Mouse (Mus musculus) heart, adult 2 months (tissue): Measurements from ENCODE around the gene Ano10. TPM values are rescaled to one million over a fixed set of nuclear protein-coding genes. Genes with fewer than 3 reads are reported as not detected.

Experiments used
- DNase-seq, 2 experiments: peaks; one replicate each; pipeline ENCODE4 v3.0.0; 2021
- H3K27ac ChIP-seq: fragments of 200-600 bp; 2 replicates; pipeline ENCODE4 v1.8.1; 2022
- H3K27me3 ChIP-seq: fragments of 200-500 bp; 2 replicates; pipeline ENCODE4 v1.6.1; 2012; ENCODE audit warnings: mild to moderate bottlenecking, low read length, inconsistent platforms, mixed read lengths; ENCODE audit not compliant: control insufficient read depth, insufficient read depth
- H3K36me3 ChIP-seq: fragments of 200-500 bp; 2 replicates; pipeline ENCODE4 v1.6.1; 2012; ENCODE audit warnings: low read length, inconsistent platforms; ENCODE audit not compliant: control insufficient read depth, insufficient read depth
- H3K4me1 ChIP-seq: fragments of 200-500 bp; 2 replicates; pipeline ENCODE4 v1.6.1; 2011; ENCODE audit warnings: low read length; ENCODE audit not compliant: control insufficient read depth, insufficient read depth
- H3K4me3 ChIP-seq: fragments of 200-600 bp; 2 replicates; pipeline ENCODE4 v1.8.1; 2022
- H3K79me2 ChIP-seq: fragments of 200-500 bp; replicated peaks from 2 replicates; pipeline ENCODE4 v1.6.1; 2012; ENCODE audit warnings: mild to moderate bottlenecking, inconsistent platforms, low read length, moderate library complexity, mixed read lengths; ENCODE audit not compliant: control insufficient read depth, insufficient read depth
- H3K9ac ChIP-seq: fragments of 200-500 bp; 2 replicates; pipeline ENCODE4 v1.6.1; 2012; ENCODE audit warnings: low read depth, mild to moderate bottlenecking, control low read depth, inconsistent platforms, low read length, mixed read lengths
- CTCF ChIP-seq: fragments of 200-600 bp; IDR thresholded peaks from 2 replicates; pipeline ENCODE4 v1.8.1; 2022; ENCODE audit warnings: antibody characterized with exemption, mild to moderate bottlenecking, moderate library complexity
- EP300 ChIP-seq: fragments of 200-500 bp; IDR thresholded peaks from 2 replicates; pipeline ENCODE4 v1.6.1; 2011; ENCODE audit warnings: low read depth, low read length, control low read depth; ENCODE audit not compliant: insufficient read depth
- POLR2A ChIP-seq: fragments of 200-500 bp; IDR thresholded peaks from 2 replicates; pipeline ENCODE4 v1.6.1; 2011; ENCODE audit warnings: mild to moderate bottlenecking, low read depth, low read length, control low read depth; ENCODE audit not compliant: insufficient read depth
- WGBS: fragments of 180-500 bp; shearing (Covaris S2); methylation state at CpG from one replicate; pipeline ENCODE4 v1.1.7; 2018; 5-methylcytosine and 5-hydroxymethylcytosine counted together
- intact Hi-C: fragments of 180-260 bp; cut with DNase I; formaldehyde crosslinking; loops from one replicate; pipeline ENCODE4 v1.15.1; 2025
- polyA plus RNA-seq: library from polyadenylated mRNA; depleted of rRNA; stranded (reverse); fragments of >200 nt; gene quantifications from 2 replicates; pipeline ENCODE4 v1.2.3, GENCODE M21; 2012
- total RNA-seq, 2 experiments: library from RNA; stranded (reverse); gene quantifications; 2 replicates each; pipeline ENCODE4 v1.2.3; 2021

The Ano10 gene
- total and polyA plus RNA-seq, 3 experiments, result 167 to 214 (median 180) TPM

DNA sequence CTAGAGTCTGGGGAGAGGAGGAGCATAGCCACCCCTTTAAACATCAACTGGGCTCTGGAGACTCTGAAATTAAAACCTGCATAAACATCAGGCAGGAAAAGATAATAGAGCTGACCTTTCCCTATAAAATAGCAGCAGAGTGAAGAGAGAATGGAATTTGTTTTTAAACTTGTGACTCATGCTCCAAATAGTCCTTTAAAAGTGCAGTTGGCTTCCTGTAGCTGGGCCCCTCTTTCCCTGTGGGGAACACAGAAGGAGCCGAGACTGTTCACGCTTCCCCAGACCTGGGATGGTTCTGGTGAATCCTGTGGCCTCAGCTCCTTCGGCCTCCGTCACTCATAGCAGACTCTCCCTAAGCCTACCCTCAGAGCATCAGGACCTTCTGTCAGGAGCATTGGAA is 115.8 kb downstream of the Ano10 start:
- intact Hi-C loops, result no loop called here
- no peaks in the 10 kb centered on the region for H3K79me2 ChIP-seq
- no peak overlapping the region for H3K4me3 ChIP-seq
- WGBS, result 34% methylated on average over 4 of the region's 4 CpGs
- no peak overlapping the region for H3K9ac ChIP-seq
- no peak for DNase-seq
- H3K4me1 ChIP-seq, result peaks cover 36% of the 10 kb centered on the region
- TF ChIP-seq EP300 (no peak), POLR2A (no peak), CTCF (no peak)
- H3K36me3 ChIP-seq, result no peaks in the 10 kb centered on the region
- peak overlapping the region; percentile 83 for H3K27ac ChIP-seq
- no peaks in the 10 kb centered on the region for H3K27me3 ChIP-seq

- intact Hi-C loops, result no loop called here
- peak in 1 of 2 experiments; percentile 63 for DNase-seq
- Histone ChIP-seq H3K9ac (no peak overlapping the region), H3K27ac (peak overlapping the region; percentile 83), H3K27me3 (no peaks in the 10 kb centered on the region), H3K79me2 (no peaks in the 10 kb centered on the region), H3K4me3 (no peak overlapping the region), H3K4me1 (peaks cover 37% of the 10 kb centered on the region), H3K36me3 (no peaks in the 10 kb centered on the region)
- WGBS, result 27% methylated on average over 7 of the region's 7 CpGs
- TF ChIP-seq POLR2A (0 out of 2 replicates have a peak, but pooled peaks have one; percentile 25), CTCF (no peak), EP300 (0 out of 2 replicates have a peak, but pooled peaks have one; percentile 25)
Measured at GRCm38 (mm10) chr9:122177256-122178220, 116.7 kb downstream of the Ano10 start.

- no peak for DNase-seq
- TF ChIP-seq EP300 (no peak), POLR2A (no peak), CTCF (no peak)
- H3K4me3 ChIP-seq, result no peak overlapping the region
- peaks cover 5% of the 10 kb centered on the region for H3K36me3 ChIP-seq
- H3K27ac ChIP-seq, result peak overlapping the region; percentile 52; the same call in 1 of the 2 replicates
- H3K79me2 ChIP-seq, result no peaks in the 10 kb centered on the region
- H3K4me1 ChIP-seq, result peaks cover 42% of the 10 kb centered on the region
- no peak overlapping the region for H3K9ac ChIP-seq
- intact Hi-C loops, result loop anchor here (5.0 kb wide), 1 partner anchor 37 kb away; no protein-coding TSS in a partner anchor
- 95% methylated on average over 6 of the region's 6 CpGs for WGBS
- no peaks in the 10 kb centered on the region for H3K27me3 ChIP-seq
Measured at GRCm38 (mm10) chr9:122174723-122175122, 119.5 kb downstream of the Ano10 start.

- no peak for TF ChIP-seq POLR2A
- peak; percentile 39; the same call in 1 of the 2 replicates for TF ChIP-seq EP300
- Histone ChIP-seq H3K9ac (no peak overlapping the region), H3K36me3 (peaks cover 8% of the 10 kb centered on the region), H3K27me3 (no peaks in the 10 kb centered on the region), H3K27ac (peak overlapping the region; percentile 52), H3K4me1 (peaks cover 37% of the 10 kb centered on the region), H3K4me3 (no peak overlapping the region), H3K79me2 (no peaks in the 10 kb centered on the region)
- intact Hi-C loops, result loop anchor here (5.0 kb wide), 1 partner anchor 36 kb away; no protein-coding TSS in a partner anchor
- WGBS, result 35% methylated on average over 9 of the region's 9 CpGs
- peak in 1 of 2 experiments; percentile 64 for DNase-seq
Measured at GRCm38 (mm10) chr9:122173405-122174233, 120.6 kb downstream of the Ano10 start.

DNA sequence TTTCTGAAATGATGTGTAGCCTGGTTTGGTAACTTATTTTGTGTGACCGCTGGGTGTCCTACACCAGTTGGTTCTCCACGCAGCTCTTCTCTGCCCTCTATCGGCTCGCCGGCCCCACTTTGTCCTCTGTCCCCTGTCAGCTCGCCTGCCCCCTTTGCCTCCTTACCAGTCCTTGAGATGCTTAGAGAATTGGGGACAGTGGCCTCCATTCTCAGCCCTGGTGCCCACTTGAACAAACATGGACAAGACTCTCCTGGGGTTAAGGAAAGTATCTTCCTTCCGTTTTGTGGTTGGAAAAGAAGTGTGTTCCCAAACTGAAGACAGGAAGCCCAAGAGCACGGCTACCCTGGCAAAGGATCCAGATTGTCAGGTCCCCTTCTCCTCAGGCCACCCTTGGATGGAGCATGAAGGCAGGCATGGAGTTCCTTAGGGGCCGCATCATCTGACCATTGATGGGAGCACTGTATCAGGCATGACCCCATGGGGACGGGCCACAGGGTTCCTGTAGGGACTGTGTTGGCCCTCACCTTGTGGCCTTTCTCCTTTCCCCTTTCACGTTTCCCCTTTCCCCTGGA is 121.5 kb downstream of the Ano10 start:
- Histone ChIP-seq H3K27me3 (no peaks in the 10 kb centered on the region), H3K4me1 (peaks cover 30% of the 10 kb centered on the region), H3K4me3 (no peak overlapping the region), H3K27ac (peak overlapping the region; percentile 52), H3K9ac (no peak overlapping the region), H3K36me3 (peaks cover 8% of the 10 kb centered on the region), H3K79me2 (no peaks in the 10 kb centered on the region)
- WGBS, result 78% methylated on average over 11 of the region's 11 CpGs
- TF ChIP-seq EP300 (no peak), CTCF (peak; percentile 46), POLR2A (no peak)
- DNase-seq, result no peak
- intact Hi-C loops, result loop anchor here (5.0 kb wide), 1 partner anchor 35 kb away; no protein-coding TSS in a partner anchor
